Mouse (Mus musculus): ENCODE results near the gene Spata2l. TPM values are rescaled to one million over a fixed set of nuclear protein-coding genes. Genes with fewer than 3 reads are reported as not detected.
"Not testable (repeated sequence)": the region's sequence is repeated elsewhere in the genome, so short reads cannot be mapped to it uniquely, and the experiment has no call there.

Spata2l gene
- total RNA-seq, 2 experiments from 2014 or later: 6.4 to 6.8 TPM

DNA sequence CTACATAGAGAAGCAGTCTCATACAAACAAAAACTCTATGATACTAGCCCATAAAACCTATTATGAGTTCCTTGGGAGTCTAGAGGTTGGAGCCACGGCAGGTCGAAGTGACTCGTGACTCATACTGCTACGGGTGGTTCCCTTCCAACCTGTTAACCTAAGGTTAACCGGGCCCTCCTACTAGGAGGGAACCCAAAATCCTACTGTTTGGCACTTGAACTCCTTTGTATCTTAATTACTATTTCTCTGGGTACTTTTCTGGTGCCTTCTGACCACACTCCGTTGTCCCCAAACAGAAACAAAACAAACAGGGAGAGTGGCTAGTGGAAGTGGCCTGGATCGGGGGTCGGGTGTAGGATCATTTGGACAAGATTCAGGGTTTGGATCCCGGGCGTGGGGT, 24.2 kb downstream of the Spata2l start:
- intact Hi-C loops (cut with DNase I): loop anchor here (5.0 to 10.0 kb wide), 2 partner anchors 40 to 737 kb away; partner anchors contain the start of genes Ctu2, Rnf166, Vps9d1 and Zfp276
- DNase-seq: no peak

DNA sequence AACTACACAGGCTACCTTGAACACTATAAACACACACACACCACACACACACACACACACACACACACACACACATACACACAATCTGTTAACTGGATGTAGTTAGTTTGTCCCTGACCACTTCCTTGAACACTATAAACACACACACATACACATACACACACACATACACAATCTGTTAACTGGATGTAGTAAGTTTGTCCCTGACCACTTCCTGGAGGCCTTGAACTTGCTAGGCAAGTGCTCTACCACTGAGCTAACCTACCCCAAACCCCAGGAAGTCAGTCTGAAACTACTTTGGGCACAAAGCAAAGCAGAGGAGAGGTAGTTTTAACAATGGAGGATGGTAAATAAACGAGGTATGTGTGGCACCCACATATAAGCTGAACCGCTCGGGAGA, 32.5 kb downstream of the Spata2l start:
- intact Hi-C loops (cut with DNase I): loop anchor here (2.0 kb wide), 1 partner anchor 97 kb away; no protein-coding TSS in a partner anchor

DNA sequence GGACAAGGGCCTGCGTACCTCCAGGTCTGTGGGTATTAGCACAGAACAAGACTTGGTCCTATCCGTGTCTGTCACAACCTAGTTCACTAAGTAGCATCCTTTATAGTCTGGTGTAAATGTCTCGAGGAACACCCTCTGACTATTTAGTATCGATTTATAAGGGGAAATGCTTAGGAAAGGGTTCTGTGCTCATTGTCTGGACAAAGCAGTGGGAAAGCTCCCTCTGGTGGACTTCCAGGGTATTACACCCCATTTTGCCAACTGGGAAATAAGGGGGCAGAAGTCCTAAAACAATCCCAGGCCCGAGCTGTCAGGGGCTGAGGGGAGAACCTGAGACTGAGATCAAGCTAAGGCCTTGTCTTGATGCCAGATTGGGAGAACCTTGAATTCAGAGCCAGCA, 33.7 kb downstream of the Spata2l start:
- intact Hi-C loops (cut with DNase I): loop anchor here (2.0 kb wide), 1 partner anchor 95 kb away; no protein-coding TSS in a partner anchor
- DNase-seq: peak; percentile 77 to 86

More for the DNA sequence above, 32.5 kb downstream of the Spata2l start:
- DNase-seq: no peak

DNA sequence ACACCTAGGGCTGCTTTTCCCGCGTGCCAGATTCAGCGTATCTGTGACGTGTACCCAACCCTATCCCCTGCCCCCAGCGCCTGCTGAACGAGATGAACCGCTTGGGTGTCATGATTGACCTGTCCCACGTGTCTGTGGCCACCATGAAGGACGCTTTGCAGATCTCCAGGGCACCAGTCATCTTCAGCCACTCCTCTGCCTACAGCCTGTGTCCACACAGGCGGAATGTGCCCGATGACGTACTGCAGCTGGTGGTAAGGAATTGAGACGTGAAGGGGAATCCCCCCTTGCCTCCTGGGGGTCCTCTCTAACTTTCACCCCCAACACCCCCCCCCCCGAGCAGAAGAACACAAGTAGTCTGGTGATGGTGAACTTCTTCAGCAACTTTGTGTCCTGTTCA, 36.2 kb downstream of the Spata2l start:
- intact Hi-C loops (cut with DNase I): loop anchor here (5.0 to 10.0 kb wide), 3 partner anchors 295 to 585 kb away; partner anchors contain the start of genes Galns and Trappc2l
- no peak for DNase-seq

DNA sequence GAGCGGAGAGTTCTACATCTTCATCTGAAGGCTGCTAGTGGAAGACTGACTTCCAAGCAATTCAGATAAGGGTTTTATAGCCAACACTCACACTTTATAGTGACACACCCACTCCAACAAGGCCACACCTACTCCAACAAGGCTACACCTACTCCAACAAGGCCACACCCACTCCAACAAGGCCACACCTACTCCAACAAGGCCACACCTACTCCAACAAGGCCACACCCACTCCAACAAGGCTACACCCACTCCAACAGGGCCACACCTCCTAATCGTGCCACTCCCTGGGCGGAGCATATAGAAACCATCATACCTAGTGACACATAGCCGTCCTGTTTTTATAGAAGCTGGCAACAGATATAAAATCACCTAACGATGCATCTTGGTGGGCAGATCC, 39.0 kb downstream of the Spata2l start:
- DNase-seq: not testable (repeated sequence)
- intact Hi-C loops (cut with DNase I): loop anchor here (5.0 to 10.0 kb wide), 3 partner anchors 292 to 582 kb away; partner anchors contain the start of genes Galns and Trappc2l

DNA sequence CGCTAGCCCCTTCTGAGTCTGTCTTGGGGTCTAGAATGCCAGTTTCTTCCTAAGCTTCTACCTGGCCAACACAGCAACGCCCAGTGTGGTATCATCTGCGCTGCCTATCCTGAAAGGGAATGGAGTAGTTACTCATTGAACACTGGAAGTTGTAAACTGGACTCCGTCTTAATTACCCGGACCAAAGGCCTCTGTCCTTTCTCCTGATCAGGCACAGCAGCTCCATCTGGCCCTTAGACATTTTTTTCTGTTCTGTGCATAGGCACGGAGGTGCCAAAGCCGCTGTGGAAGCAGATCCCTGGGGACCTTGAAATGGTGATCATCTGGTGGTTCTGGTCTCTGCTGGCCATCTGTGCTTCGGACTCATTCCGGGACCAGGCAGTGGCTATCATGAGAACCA, 42.3 kb downstream of the Spata2l start:
- no peak for DNase-seq
- intact Hi-C loops (cut with DNase I): loop anchor here (10.0 kb wide), 2 partner anchors 289 to 579 kb away; partner anchors contain the start of genes Galns and Trappc2l

DNA sequence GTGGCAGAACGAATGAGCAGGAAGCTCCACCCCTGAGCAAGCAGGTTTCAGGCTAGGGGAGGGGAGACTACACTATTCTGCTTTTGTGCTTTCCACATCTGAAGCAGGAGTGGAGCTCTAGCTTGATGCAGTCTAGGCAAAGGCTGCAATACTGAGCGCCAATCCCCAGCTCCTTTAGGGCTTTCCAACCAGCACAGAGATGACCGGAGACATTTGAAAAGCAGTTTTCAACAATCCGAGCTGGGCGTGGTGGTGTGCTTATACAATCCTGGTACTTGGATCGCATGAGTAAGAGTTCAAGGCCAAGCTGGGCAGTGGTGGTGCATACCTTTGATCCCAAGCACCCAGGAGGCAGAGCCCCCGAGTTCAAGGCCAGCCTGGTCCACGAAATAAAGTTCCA, 44.1 kb downstream of the Spata2l start:
- DNase-seq: no peak
- intact Hi-C loops (cut with DNase I): loop anchor here (10.0 kb wide), 2 partner anchors 287 to 577 kb away; partner anchors contain the start of genes Galns and Trappc2l

DNA sequence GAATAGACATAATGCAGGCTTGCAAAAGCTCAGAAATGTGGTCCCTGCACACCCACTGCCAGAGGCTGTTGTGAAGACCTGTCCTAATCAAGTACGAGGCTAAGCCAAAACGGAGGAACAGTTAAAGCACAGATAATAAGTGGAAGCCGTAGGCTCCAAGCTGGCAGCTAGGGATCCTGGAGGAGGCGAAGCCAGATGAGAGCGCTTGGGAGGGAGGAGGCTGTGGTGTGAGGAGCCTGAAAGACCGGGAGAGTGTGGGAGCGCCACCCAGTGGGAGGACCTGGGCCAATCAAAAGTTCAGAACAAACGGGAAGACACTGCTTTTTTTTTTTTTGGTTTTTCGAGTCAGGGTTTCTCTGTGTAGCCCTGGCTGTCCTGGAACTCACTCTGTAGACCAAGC, 45.4 kb downstream of the Spata2l start:
- intact Hi-C loops (cut with DNase I): loop anchor here (1.0 to 10.0 kb wide), 3 partner anchors 45 to 576 kb away; partner anchors contain the start of genes Galns and Trappc2l
- DNase-seq: peak; percentile 81 to 90

DNA sequence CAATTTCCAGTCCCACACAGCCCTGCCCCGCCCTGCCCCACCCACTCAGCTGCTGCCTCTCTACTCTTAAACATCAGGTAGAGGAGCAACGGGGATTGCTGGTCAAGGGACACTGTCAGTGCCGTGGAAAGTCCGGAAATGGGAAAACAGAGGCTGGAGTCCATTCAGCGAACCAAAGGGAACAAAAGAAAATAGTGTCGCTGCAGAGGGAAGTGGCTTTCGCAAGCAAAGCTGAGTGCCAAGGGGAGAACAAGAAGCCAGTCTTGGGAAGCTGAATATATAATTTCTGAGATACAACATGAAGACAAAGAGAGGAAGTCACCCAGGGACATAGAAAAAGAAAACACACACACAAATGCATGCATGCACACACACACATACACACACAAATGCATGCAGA, 47.2 kb downstream of the Spata2l start:
- no peak for DNase-seq
- intact Hi-C loops (cut with DNase I): no loop called here

DNA sequence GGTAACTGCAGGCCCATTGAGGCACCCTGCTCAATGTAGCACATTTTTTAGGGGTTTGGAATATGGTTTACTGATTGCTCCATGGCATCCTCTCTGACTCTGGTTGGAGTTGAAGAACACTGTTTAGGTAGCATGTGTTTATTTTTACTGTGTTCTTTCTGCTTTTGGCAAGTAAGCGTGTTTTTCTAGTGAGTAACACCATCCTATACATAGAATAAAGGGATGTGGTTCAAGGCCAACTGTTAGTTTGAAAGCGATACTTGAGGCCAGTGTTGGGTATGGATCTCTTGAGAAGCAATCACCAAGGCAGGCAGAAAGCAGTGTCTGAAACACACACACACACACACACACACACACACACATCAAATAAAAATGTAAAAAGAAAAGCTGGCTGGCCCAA, 48.0 kb downstream of the Spata2l start:
- no peak for DNase-seq
- intact Hi-C loops (cut with DNase I): no loop called here

DNA sequence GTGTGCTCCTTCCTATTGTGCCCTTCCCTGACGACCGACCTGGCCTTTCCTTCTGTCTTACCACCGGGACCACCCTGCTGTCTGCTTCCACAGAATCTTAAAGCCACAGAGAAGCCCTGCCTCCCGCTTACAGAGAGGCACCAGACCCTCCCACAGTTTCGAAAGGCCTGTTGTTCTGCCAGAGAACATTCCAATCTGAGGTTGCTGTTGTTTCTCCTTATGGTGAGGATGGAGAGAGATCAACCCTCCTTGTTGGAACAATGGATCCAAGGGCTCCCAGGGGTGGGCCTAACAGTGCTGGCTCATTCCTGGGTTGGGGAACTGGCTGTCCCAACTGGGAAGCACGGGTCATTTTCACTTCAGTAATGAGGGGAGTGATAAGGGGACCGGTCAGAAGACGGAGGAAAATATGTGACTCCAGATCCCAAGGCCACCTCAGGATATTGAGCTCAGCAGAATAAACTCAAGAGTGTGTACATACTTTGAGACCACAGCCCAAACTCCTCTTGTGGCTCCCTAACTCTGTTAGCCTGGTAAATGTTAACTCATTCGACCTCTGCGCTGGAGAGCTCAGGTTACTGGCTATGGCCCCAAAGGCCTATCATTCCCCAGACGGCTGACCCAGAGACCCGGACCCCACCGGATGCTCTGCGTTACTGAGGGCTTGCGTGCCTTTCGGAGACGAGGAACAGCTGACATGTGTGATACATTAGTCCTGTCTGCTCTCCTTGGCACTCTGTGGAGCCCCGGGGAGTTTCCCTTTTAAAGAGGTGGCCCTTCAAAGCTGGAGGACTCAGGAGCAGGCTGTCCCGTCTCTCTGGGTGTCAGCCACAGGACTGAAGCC, 50.2 kb downstream of the Spata2l start, which contains the start of gene Dpep1:
Gene Dpep1 (plus strand): TSS at position 677 of the 844 bp plus-strand sequence.
- peak; percentile 69 to 70 for DNase-seq

DNA sequence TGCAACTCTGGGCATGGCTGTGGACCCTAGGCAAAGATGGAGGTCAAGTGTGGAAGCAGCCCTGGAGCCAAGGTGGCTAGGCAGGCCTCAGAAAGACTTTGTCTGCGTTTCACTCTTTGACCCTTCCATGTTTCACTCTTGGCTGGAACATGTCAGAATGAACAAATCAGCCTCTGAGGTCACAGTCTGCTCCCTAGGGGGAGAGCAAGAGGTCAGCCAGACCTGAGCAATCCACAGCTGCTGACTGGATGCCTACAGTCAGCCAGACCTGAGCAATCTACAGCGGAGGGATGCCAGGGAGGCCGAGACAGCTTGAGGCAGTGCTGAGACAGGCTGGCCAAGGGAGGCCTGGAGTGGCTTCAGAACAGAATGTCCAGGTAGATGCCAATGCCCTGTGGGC, 54.6 kb downstream of the Spata2l start:
- intact Hi-C loops (cut with DNase I): loop anchor here (2.0 kb wide), 1 partner anchor 19 kb away; no protein-coding TSS in a partner anchor
- peak; percentile 58 to 64 for DNase-seq

More for the DNA sequence above, 50.2 kb downstream of the Spata2l start, which contains the start of gene Dpep1:
- intact Hi-C loops (cut with DNase I): no loop called here

Other genes with a start within 250 kb of the Spata2l start
- gene Ankrd11, start 194.0 kb downstream of the Spata2l start, total RNA-seq (2021): 10 to 100 TPM; 83.6 to 84.5 TPM
- 10 to 100 TPM; 72.8 to 80.3 TPM for gene Spg7, start 173.3 kb downstream of the Spata2l start, total RNA-seq (2021)
- 100 to 1,000 TPM; 536 to 545 TPM for gene Rpl13, start 133.9 kb downstream of the Spata2l start, total RNA-seq (2021)
- 1 to 10 TPM in 1 of 2 experiments, under 1 TPM in 1; 0.64 to 1.3 TPM for gene Cpne7, start 118.9 kb downstream of the Spata2l start, total RNA-seq (2021)
- 1 to 10 TPM; 1.3 to 2.3 TPM for gene Sult5a1, start 77.9 kb downstream of the Spata2l start, total RNA-seq (2021)
- gene Dpep1, start 50.0 kb downstream of the Spata2l start, total RNA-seq (2021): 10 to 100 TPM in 1 of 2 experiments, 1 to 10 TPM in 1; 9.6 to 29.0 TPM
- 10 to 100 TPM; 64.2 to 82.9 TPM for gene Chmp1a, start 23.5 kb downstream of the Spata2l start, total RNA-seq (2021)
- 10 to 100 TPM; 42.9 to 48.5 TPM for gene Spata33, start 23.4 kb downstream of the Spata2l start, total RNA-seq (2021)
- gene Cdk10, start 11.4 kb downstream of the Spata2l start, total RNA-seq (2021): 10 to 100 TPM; 26.4 to 27.9 TPM
- 10 to 100 TPM; 10.7 to 12.1 TPM for gene Zfp276, start 18.0 kb upstream of the Spata2l start, total RNA-seq (2021)
- 10 to 100 TPM; 22.9 to 27.0 TPM for gene Vps9d1, start 18.1 kb upstream of the Spata2l start, total RNA-seq (2021)
- gene Fanca, start 82.3 kb upstream of the Spata2l start, total RNA-seq (2021): 1 to 10 TPM; 6.5 to 7.4 TPM
- gene Spire2, start 96.5 kb upstream of the Spata2l start, total RNA-seq (2021): under 1 TPM; 0.26 to 0.32 TPM
- gene Tcf25, start 137.5 kb upstream of the Spata2l start, total RNA-seq (2021): 100 to 1,000 TPM; 161 to 167 TPM
- not detected for gene Mc1r, start 170.9 kb upstream of the Spata2l start, total RNA-seq (2021)
- under 1 TPM; 0.55 to 0.98 TPM for gene Tubb3, start 175.2 kb upstream of the Spata2l start, total RNA-seq (2021)
- 10 to 100 TPM; 57.2 to 65.2 TPM for gene Def8, start 187.3 kb upstream of the Spata2l start, total RNA-seq (2021)
- 10 to 100 TPM; 62.7 to 66.3 TPM for gene Afg3l1, start 241.7 kb upstream of the Spata2l start, total RNA-seq (2021)

Data from heart, postnatal 10 days (tissue).